Mouse (Mus musculus) stomach, postnatal 0 days (tissue): Measurements from ENCODE around the gene Aldh2.

Experiments used
- CTCF ChIP-seq: IDR thresholded peaks from 2 replicates; pipeline ENCODE4 v1.5.1; 2016; ENCODE audit warnings: antibody characterized with exemption, low read depth, mild to moderate bottlenecking, moderate library complexity
- EP300 ChIP-seq: optimal IDR thresholded peaks from 2 replicates; pipeline ENCODE3; 2016; ENCODE audit warnings: antibody characterized with exemption

- TF ChIP-seq EP300 = no peak
- no peak for TF ChIP-seq CTCF
Measured at GRCm38 (mm10) chr5:121544910-121545792, 48.5 kb downstream of the Aldh2 start, which contains the start of the genes Adam1a and Gm42878.
